22 mouse cellular contexts compared by ENCODE assay signal in the genomic region with DNA sequence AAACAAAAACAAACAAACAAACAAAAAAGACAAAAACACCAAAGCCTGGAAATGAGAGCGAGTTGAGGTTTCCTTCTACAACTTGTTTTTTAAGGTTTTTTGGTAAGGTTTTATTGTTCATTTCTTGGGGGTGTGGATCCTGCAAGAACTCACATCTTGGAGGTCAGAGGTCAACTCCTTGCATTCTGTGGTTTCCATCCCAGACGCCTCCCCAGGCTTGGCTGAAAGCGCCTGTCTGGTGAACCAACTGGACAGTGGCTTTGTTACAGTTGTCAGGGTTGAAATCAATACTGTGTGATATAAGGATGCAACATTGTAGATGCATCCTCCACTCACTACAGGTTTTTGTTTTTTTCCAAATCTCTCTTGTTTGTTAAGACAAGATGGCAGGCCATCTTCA. TPM values are rescaled to one million over a fixed set of nuclear protein-coding genes. Genes with fewer than 3 reads are reported as not detected.
DNase-seq lines count a peak whose midpoint lies in the region; ATAC-seq lines count a peak whose summit lies in the region.
"Had no signal": no experiment of that assay in that cellular context is flagged by ENCODE, and none has a peak within 500 bp of the region (broad histone marks: within the 10 kb centered on the region; RNA-seq: fewer than 3 reads in every experiment).

No protein-coding gene starts in this region.

- no peak overlapping the region for H3K4me2 ChIP-seq in forebrain, embryonic 16.5 days (ENCODE audit: low read length)
- H3K4me2 ChIP-seq: forebrain, embryonic 13.5 days; heart, embryonic 11.5 days; hindbrain, embryonic 12.5 days; hindbrain, embryonic 15.5 days had no signal

- H3K4me3 ChIP-seq in forebrain, embryonic 16.5 days (replicated peaks; ENCODE audit: low read length), result no peak overlapping the region
- H3K4me3 ChIP-seq: forebrain, embryonic 10.5 days; forebrain, embryonic 13.5 days; gastrocnemius, adult 2 months; hindbrain, embryonic 12.5 days; hindbrain, embryonic 15.5 days had no signal

- H3K9ac ChIP-seq in forebrain, embryonic 16.5 days (replicated peaks; ENCODE audit: low read depth, low read length), result no peak overlapping the region
- H3K9ac ChIP-seq: forebrain, embryonic 13.5 days; forebrain, postnatal 0 days; hindbrain, embryonic 12.5 days; hindbrain, embryonic 15.5 days had no signal

- H3K9me3 ChIP-seq in forebrain, embryonic 16.5 days (ENCODE audit: control insufficient read depth, low read length), result no peaks in the 10 kb centered on the region
- H3K9me3 ChIP-seq: forebrain, embryonic 10.5 days; forebrain, embryonic 13.5 days; G1E; hindbrain, embryonic 12.5 days; hindbrain, embryonic 15.5 days had no signal

- peaks cover 24% of the 10 kb centered on the region for H3K4me1 ChIP-seq in forebrain, embryonic 16.5 days (replicated peaks; ENCODE audit: control insufficient read depth, insufficient read depth, low read length)

- H3K27me3 ChIP-seq in forebrain, embryonic 16.5 days (replicated peaks; ENCODE audit: control insufficient read depth, insufficient read depth, low read length), result no peaks in the 10 kb centered on the region
- H3K27me3 ChIP-seq: forebrain, embryonic 13.5 days; hindbrain, embryonic 12.5 days; hindbrain, embryonic 15.5 days had no signal

- H3K36me3 ChIP-seq in forebrain, embryonic 16.5 days (ENCODE audit: control insufficient read depth, insufficient read depth), result no peaks in the 10 kb centered on the region
- H3K36me3 ChIP-seq: forebrain, embryonic 10.5 days; G1E; hindbrain, embryonic 12.5 days; hindbrain, embryonic 15.5 days had no signal

- H3K27ac ChIP-seq in forebrain, embryonic 16.5 days (ENCODE audit: low read length), result no peak overlapping the region
- H3K27ac ChIP-seq: forebrain, embryonic 13.5 days; gastrocnemius, adult 2 months; hindbrain, embryonic 12.5 days; hindbrain, embryonic 15.5 days had no signal

- ATAC-seq in forebrain, embryonic 16.5 days, result no peak
- ATAC-seq: forebrain, embryonic 13.5 days; forebrain, postnatal 0 days had no signal

- WGBS in forebrain, embryonic 16.5 days, result 83% methylated on average over 3 of the region's 3 CpGs

- peak; percentile 31 for DNase-seq in cerebellum, adult 11 months
- no peak for DNase-seq in cerebellum, postnatal 4 days (ENCODE audit: low spot score in 2 of 2)
- peak; percentile 62 for DNase-seq in 3T3-L1 (ENCODE audit: low read depth, low spot score)
- DNase-seq in cerebellum, adult 8-10 months, result peak; percentile 37
- peak; percentile 33 to 48 for DNase-seq in cerebellum, postnatal 10 days
- DNase-seq in layer of hippocampus, adult 11-12 months (ENCODE audit: low spot score), result no peak
- DNase-seq in retina, postnatal 1 day, result no peak
- DNase-seq: adrenal gland, adult 2 months; adrenal gland, postnatal 14 days; B cell, adult 2 months; embryo, embryonic 11 days; forebrain, postnatal 0 days; gastrocnemius, adult 2 months; gastrocnemius, postnatal 14 days; heart, adult 11 months had no signal

RNA-seq across cellular contexts. Expression of gene Coro2b, which starts 14.7 kb away (rescaled TPM):
- 41.7 and 44.9 TPM in 2 replicates for polyA plus RNA-seq in forebrain, embryonic 16.5 days (2015; fragmentation: Nextera tagmentation; extraction: Ambion mirVana)
- polyA plus RNA-seq: G1E had no signal

Comparison
In these comparisons a context has a peak if more than half of its experiments do, and no peak if none do; other contexts are left out.
1. DNase-seq: peak in cerebellum, adult 11 months (single experiment), 3T3-L1 (single experiment), cerebellum, adult 8-10 months (single experiment) and cerebellum, postnatal 10 days (2 of 2); none in cerebellum, postnatal 4 days (0 of 2), layer of hippocampus, adult 11-12 months (single experiment) and retina, postnatal 1 day (single experiment).